ENCODE assay signal across 14 mouse cellular contexts in genomic region chr2:180236500-180236899, GRCm38 (mm10). TPM values are rescaled to one million over a fixed set of nuclear protein-coding genes. Genes with fewer than 3 reads are reported as not detected.
A peak's percentile ranks its signal among the peaks of the same experiment; 100 is the strongest.
DNase-seq lines count a peak whose midpoint lies in the region; ATAC-seq and TF ChIP-seq lines count a peak whose summit lies in the region.
"Had no signal": no experiment of that assay in that cellular context is flagged by ENCODE, and none has a peak within 500 bp of the region (broad histone marks: within the 10 kb centered on the region; RNA-seq: fewer than 3 reads in every experiment).

No protein-coding gene starts in this region.

- ATAC-seq in forebrain, embryonic 15.5 days (replicated peaks), result no peak
- no peak for ATAC-seq in limb, embryonic 15.5 days (ENCODE audit: insufficient number of reproducible peaks, low FRiP score, low TSS enrichment, low read depth)
- ATAC-seq in stomach, postnatal 0 days (ENCODE audit: low FRiP score, low TSS enrichment), result no peak

- no peak overlapping the region for H3K4me2 ChIP-seq in forebrain, embryonic 15.5 days (replicated peaks)
- H3K4me2 ChIP-seq in limb, embryonic 15.5 days, result no peak overlapping the region
- H3K4me2 ChIP-seq in stomach, postnatal 0 days (replicated peaks; ENCODE audit: low read depth), result no peak overlapping the region

- no peaks in the 10 kb centered on the region for H3K9me3 ChIP-seq in forebrain, embryonic 10.5 days
- no peaks in the 10 kb centered on the region for H3K9me3 ChIP-seq in forebrain, embryonic 15.5 days
- H3K9me3 ChIP-seq in limb, embryonic 15.5 days, result no peaks in the 10 kb centered on the region
- H3K9me3 ChIP-seq in stomach, postnatal 0 days (ENCODE audit: control insufficient read depth, low read length), result no peaks in the 10 kb centered on the region

- 60% methylated on average over 3 of the region's 3 CpGs for WGBS in forebrain, embryonic 10.5 days
- WGBS in forebrain, embryonic 15.5 days, result 54% methylated on average over 3 of the region's 3 CpGs
- WGBS in limb, embryonic 15.5 days, result 48% methylated on average over 2 of the region's 3 CpGs
- WGBS in stomach, postnatal 0 days, result 40% methylated on average over 3 of the region's 3 CpGs

- H3K9ac ChIP-seq in forebrain, embryonic 15.5 days (replicated peaks), result no peak overlapping the region
- H3K9ac ChIP-seq in limb, embryonic 15.5 days, result no peak overlapping the region
- no peak overlapping the region for H3K9ac ChIP-seq in stomach, postnatal 0 days (ENCODE audit: low read length)

- no peak for TF ChIP-seq EP300 in stomach, postnatal 0 days (optimal IDR thresholded peaks at IDR 0.05)

- no peaks in the 10 kb centered on the region for H3K36me3 ChIP-seq in forebrain, embryonic 10.5 days (replicated peaks)
- no peaks in the 10 kb centered on the region for H3K36me3 ChIP-seq in forebrain, embryonic 15.5 days
- no peaks in the 10 kb centered on the region for H3K36me3 ChIP-seq in limb, embryonic 15.5 days
- H3K36me3 ChIP-seq in stomach, postnatal 0 days (ENCODE audit: control insufficient read depth, insufficient read depth, low read length), result no peaks in the 10 kb centered on the region

- 0 out of 2 replicates have a peak overlapping the region, but pooled peaks have one; percentile 12 for H3K27ac ChIP-seq in forebrain, embryonic 10.5 days
- no peak overlapping the region for H3K27ac ChIP-seq in forebrain, embryonic 15.5 days (replicated peaks)
- peak overlapping the region; percentile 77 for H3K27ac ChIP-seq in limb, embryonic 15.5 days
- H3K27ac ChIP-seq in stomach, postnatal 0 days (replicated peaks), result peak overlapping the region; percentile 92

- H3K4me3 ChIP-seq in forebrain, embryonic 10.5 days, result no peak overlapping the region
- H3K4me3 ChIP-seq in forebrain, embryonic 15.5 days, result no peak overlapping the region
- H3K4me3 ChIP-seq in limb, embryonic 15.5 days, result no peak overlapping the region
- no peak overlapping the region for H3K4me3 ChIP-seq in stomach, postnatal 0 days (ENCODE audit: low read depth, low read length)

- no peak for TF ChIP-seq CTCF in stomach, postnatal 0 days (IDR thresholded peaks at IDR 0.05; ENCODE audit: low read depth)

- H3K27me3 ChIP-seq in forebrain, embryonic 10.5 days (ENCODE audit: poor library complexity, severe bottlenecking), result no peaks in the 10 kb centered on the region
- no peaks in the 10 kb centered on the region for H3K27me3 ChIP-seq in forebrain, embryonic 15.5 days
- H3K27me3 ChIP-seq in limb, embryonic 15.5 days, result no peaks in the 10 kb centered on the region
- H3K27me3 ChIP-seq in stomach, postnatal 0 days (ENCODE audit: control insufficient read depth, insufficient read depth, low read length), result no peaks in the 10 kb centered on the region

- DNase-seq in forebrain, embryonic 10.5 days (ENCODE audit: extremely low spot score, low spot score), result no peak
- DNase-seq in urinary bladder, postnatal 14 days (ENCODE audit: low spot score), result peak; percentile 70
- no peak for DNase-seq in urinary bladder, postnatal 36 days (ENCODE audit: low spot score in 2 of 2)
- DNase-seq in stomach, postnatal 0 days (ENCODE audit: low spot score), result peak; percentile 15
- DNase-seq in gastrocnemius, postnatal 10 days, result no peak
- no peak for DNase-seq in testis, postnatal 10 days (ENCODE audit: low spot score)
- DNase-seq: cerebellum, postnatal 10 days; heart, adult 18-20 months had no signal

- peaks cover 13% of the 10 kb centered on the region for H3K4me1 ChIP-seq in forebrain, embryonic 10.5 days
- H3K4me1 ChIP-seq in forebrain, embryonic 15.5 days, result no peaks in the 10 kb centered on the region
- H3K4me1 ChIP-seq in limb, embryonic 15.5 days, result peaks cover 27% of the 10 kb centered on the region
- peaks cover 18% of the 10 kb centered on the region; the same call in 1 of the 2 replicates for H3K4me1 ChIP-seq in stomach, postnatal 0 days (replicated peaks; ENCODE audit: control insufficient read depth, insufficient read depth)

RNA-seq across cellular contexts. Expression of gene Lama5, which starts 10.8 kb away (rescaled TPM):
- polyA plus RNA-seq in forebrain, embryonic 10.5 days (2016; fragmentation: Nextera tagmentation; extraction: Ambion mirVana), result 10.7 and 11.2 TPM in 2 replicates
- polyA plus RNA-seq in forebrain, embryonic 15.5 days (2015; fragmentation: Nextera tagmentation; extraction: Ambion mirVana), result 3.0 and 3.1 TPM in 2 replicates
- polyA plus RNA-seq in limb, embryonic 15.5 days (2015; fragmentation: Nextera tagmentation; extraction: Ambion mirVana), result 24.5 and 25.9 TPM in 2 replicates
- polyA plus RNA-seq in stomach, postnatal 0 days (2015; fragmentation: Nextera tagmentation; extraction: Ambion mirVana), result 29.7 and 34.9 TPM in 2 replicates
- 10 to 100 TPM; 22.5 to 25.9 TPM for total RNA-seq in gastrocnemius, postnatal 10 days (2021)

RNA-seq across cellular contexts. Expression of gene Rps21, which starts 20.7 kb away (rescaled TPM):
- polyA plus RNA-seq in forebrain, embryonic 10.5 days (2016; fragmentation: Nextera tagmentation; extraction: Ambion mirVana), result 560 and 577 TPM in 2 replicates
- polyA plus RNA-seq in forebrain, embryonic 15.5 days (2015; fragmentation: Nextera tagmentation; extraction: Ambion mirVana), result 407 and 432 TPM in 2 replicates
- 429 and 600 TPM in 2 replicates for polyA plus RNA-seq in limb, embryonic 15.5 days (2015; fragmentation: Nextera tagmentation; extraction: Ambion mirVana)
- 604 and 680 TPM in 2 replicates for polyA plus RNA-seq in stomach, postnatal 0 days (2015; fragmentation: Nextera tagmentation; extraction: Ambion mirVana)
- total RNA-seq in gastrocnemius, postnatal 10 days (2021), result 100 to 1,000 TPM; 545 to 616 TPM

RNA-seq across cellular contexts. Expression of gene Cables2, which starts 36.8 kb away (rescaled TPM):
- polyA plus RNA-seq in forebrain, embryonic 10.5 days (2016; fragmentation: Nextera tagmentation; extraction: Ambion mirVana), result 9.2 and 12.0 TPM in 2 replicates
- polyA plus RNA-seq in forebrain, embryonic 15.5 days (2015; fragmentation: Nextera tagmentation; extraction: Ambion mirVana), result 18.4 and 21.6 TPM in 2 replicates
- polyA plus RNA-seq in limb, embryonic 15.5 days (2015; fragmentation: Nextera tagmentation; extraction: Ambion mirVana), result 9.3 and 12.5 TPM in 2 replicates
- polyA plus RNA-seq in stomach, postnatal 0 days (2015; fragmentation: Nextera tagmentation; extraction: Ambion mirVana), result 7.5 and 8.5 TPM in 2 replicates
- total RNA-seq in gastrocnemius, postnatal 10 days (2021), result 10 to 100 TPM in 1 of 2 experiments, 1 to 10 TPM in 1; 9.3 to 10.3 TPM

RNA-seq across cellular contexts. Expression of gene Rbbp8nl, which starts 53.2 kb away (rescaled TPM):
- polyA plus RNA-seq in forebrain, embryonic 10.5 days (2016; fragmentation: Nextera tagmentation; extraction: Ambion mirVana), result 0.32 and 0.35 TPM in 2 replicates
- not detected in 2 replicates for polyA plus RNA-seq in forebrain, embryonic 15.5 days (2015; fragmentation: Nextera tagmentation; extraction: Ambion mirVana)
- polyA plus RNA-seq in limb, embryonic 15.5 days (2015; fragmentation: Nextera tagmentation; extraction: Ambion mirVana), result 2.0 and 2.3 TPM in 2 replicates
- polyA plus RNA-seq in stomach, postnatal 0 days (2015; fragmentation: Nextera tagmentation; extraction: Ambion mirVana), result 1.2 and 1.8 TPM in 2 replicates
- total RNA-seq in gastrocnemius, postnatal 10 days (2021), result not detected
- total RNA-seq: heart, adult 18-20 months; layer of hippocampus, adult 18-20 months; monocyte, adult 5-6 weeks had no signal
- polyA plus RNA-seq: hindbrain, embryonic 11.5 days; spleen, adult 2 months had no signal

Comparison
In these comparisons a context has a peak if more than half of its experiments do, and no peak if none do; other contexts are left out.
1. DNase-seq: peak in urinary bladder, postnatal 14 days (single experiment) and stomach, postnatal 0 days (single experiment); none in forebrain, embryonic 10.5 days (single experiment), urinary bladder, postnatal 36 days (0 of 2), gastrocnemius, postnatal 10 days (single experiment) and testis, postnatal 10 days (single experiment).